Mouse (Mus musculus): ENCODE results near the gene Thoc2. TPM values are rescaled to one million over a fixed set of nuclear protein-coding genes. Genes with fewer than 3 reads are reported as not detected.

The Thoc2 gene
- polyA plus RNA-seq, 1 experiment from 2014 or later: 107 TPM

DNA sequence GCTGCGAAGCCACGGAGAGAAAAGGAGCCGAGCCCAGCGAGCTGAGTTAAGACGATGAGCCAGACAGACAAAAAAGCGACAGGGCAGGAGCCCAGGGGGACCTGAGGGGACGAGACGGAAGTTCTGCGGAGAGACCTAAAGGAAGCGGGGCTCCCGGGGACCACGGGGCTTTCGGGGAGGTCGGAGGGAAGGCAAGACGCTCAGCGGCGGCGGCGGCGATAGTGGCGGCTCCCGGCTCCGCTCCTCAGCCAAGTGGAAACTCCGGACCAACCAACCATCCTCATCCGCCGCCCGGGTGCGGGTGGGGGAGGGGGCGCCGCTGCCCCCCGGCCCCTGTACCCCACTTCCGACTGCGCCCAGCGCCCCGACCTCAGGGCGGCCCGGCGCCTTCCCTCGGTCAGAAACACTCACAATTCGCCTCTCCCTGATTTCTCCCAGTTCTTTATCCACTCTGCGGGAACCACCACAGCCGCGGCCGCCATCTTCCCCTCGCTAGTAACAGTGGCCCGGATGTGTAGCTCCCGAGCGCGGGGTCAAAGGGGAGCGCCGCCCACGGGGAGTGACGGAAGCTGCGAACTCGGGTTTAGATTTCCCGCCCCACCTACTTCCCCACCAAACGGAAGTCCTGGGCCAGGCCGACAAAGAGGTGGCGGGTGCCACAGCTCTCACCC is 8.9 kb downstream of the Thoc2 start:
- Histone ChIP-seq H3K27ac (replicated peaks; ENCODE audit: low read depth, low read length) (peak overlapping the region; percentile 52), H3K27me3 (ENCODE audit: control insufficient read depth, insufficient read depth, low read length) (no peaks in the 10 kb centered on the region), H3K4me1 (ENCODE audit: control insufficient read depth, insufficient read depth, low read length) (no peaks in the 10 kb centered on the region), H3K4me2 (ENCODE audit: low read depth, low read length) (peak overlapping the region; percentile 53), H3K9me3 (replicated peaks; ENCODE audit: control insufficient read depth, low read length) (no peaks in the 10 kb centered on the region), H3K36me3 (replicated peaks; ENCODE audit: control insufficient read depth, insufficient read depth, low read depth, low read length) (no peaks in the 10 kb centered on the region), H3K9ac (replicated peaks; ENCODE audit: low read length) (peak overlapping the region; percentile 68), H3K4me3 (ENCODE audit: low read depth, low read length) (peak overlapping the region; percentile 61)
- 15% methylated on average over 25 of the region's 59 CpGs for WGBS
- DNase-seq (ENCODE audit: low spot score) (peak; percentile 88), ATAC-seq (replicated peaks; ENCODE audit: insufficient number of reproducible peaks, low FRiP score, low TSS enrichment, low read depth) (peak; percentile 95)

DNA sequence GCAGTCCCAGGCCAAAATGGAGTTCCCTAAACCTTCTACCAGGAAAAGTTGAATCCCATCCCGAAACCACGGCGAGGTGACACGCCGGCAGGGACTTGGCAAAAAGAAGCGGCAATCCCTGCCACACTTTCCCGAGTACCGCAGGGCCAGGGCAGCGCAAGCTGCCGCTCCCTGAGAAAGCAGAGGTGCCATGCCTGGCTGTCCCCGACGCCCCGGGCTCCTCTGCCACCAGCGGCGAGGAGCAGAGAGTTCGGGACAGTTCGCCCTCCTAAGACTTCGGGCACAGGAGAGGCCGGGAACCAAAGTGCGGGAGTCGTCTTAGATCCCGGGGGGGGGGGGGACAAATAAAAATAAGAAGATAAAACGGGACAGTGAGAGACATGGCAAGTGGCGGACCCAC is 9.5 kb downstream of the Thoc2 start:
- ATAC-seq (replicated peaks; ENCODE audit: insufficient number of reproducible peaks, low FRiP score, low TSS enrichment, low read depth): no peak; the same call in 1 of the 2 replicates
- Histone ChIP-seq H3K9me3 (replicated peaks; ENCODE audit: control insufficient read depth, low read length) (no peaks in the 10 kb centered on the region), H3K4me1 (ENCODE audit: control insufficient read depth, insufficient read depth, low read length) (no peaks in the 10 kb centered on the region), H3K27ac (replicated peaks; ENCODE audit: low read depth, low read length) (peak overlapping the region; percentile 52), H3K27me3 (ENCODE audit: control insufficient read depth, insufficient read depth, low read length) (no peaks in the 10 kb centered on the region), H3K36me3 (replicated peaks; ENCODE audit: control insufficient read depth, insufficient read depth, low read depth, low read length) (no peaks in the 10 kb centered on the region), H3K9ac (replicated peaks; ENCODE audit: low read length) (peak overlapping the region; percentile 68), H3K4me2 (ENCODE audit: low read depth, low read length) (peak overlapping the region; percentile 53), H3K4me3 (ENCODE audit: low read depth, low read length) (peak overlapping the region; percentile 61)
- 16% methylated on average over 24 of the region's 24 CpGs for WGBS
- peak; percentile 2 for DNase-seq (ENCODE audit: low spot score)

DNA sequence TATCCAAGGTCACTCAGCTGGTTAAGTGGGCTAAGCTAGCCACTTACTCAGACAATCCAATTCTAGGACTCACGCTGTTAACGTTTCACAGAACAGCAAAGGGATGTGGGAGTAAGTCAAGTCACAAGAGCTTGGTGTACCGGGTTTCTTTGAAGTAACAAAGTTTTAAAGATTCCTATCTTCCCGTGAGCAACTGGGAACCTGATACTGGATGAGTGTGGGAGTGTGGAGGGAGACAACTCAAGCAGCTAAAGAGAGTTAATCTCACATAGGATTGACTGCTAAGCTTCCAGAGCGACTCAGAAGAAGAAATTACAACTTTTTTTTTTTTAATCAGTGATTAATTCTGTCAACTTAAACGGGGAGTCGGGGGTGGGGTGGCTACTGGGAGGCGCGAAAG is 10.0 kb downstream of the Thoc2 start:
- 11% methylated on average over 9 of the region's 9 CpGs for WGBS
- H3K9ac ChIP-seq (replicated peaks; ENCODE audit: low read length): peak overlapping the region; percentile 68
- no peaks in the 10 kb centered on the region for H3K36me3 ChIP-seq (replicated peaks; ENCODE audit: control insufficient read depth, insufficient read depth, low read depth, low read length)
- no peaks in the 10 kb centered on the region for H3K27me3 ChIP-seq (ENCODE audit: control insufficient read depth, insufficient read depth, low read length)
- H3K4me1 ChIP-seq (ENCODE audit: control insufficient read depth, insufficient read depth, low read length): no peaks in the 10 kb centered on the region
- no peaks in the 10 kb centered on the region for H3K9me3 ChIP-seq (replicated peaks; ENCODE audit: control insufficient read depth, low read length)
- ATAC-seq (replicated peaks; ENCODE audit: insufficient number of reproducible peaks, low FRiP score, low TSS enrichment, low read depth): no peak
- H3K4me2 ChIP-seq (ENCODE audit: low read depth, low read length): peak overlapping the region; percentile 53
- H3K4me3 ChIP-seq (ENCODE audit: low read depth, low read length): peak overlapping the region; percentile 61
- H3K27ac ChIP-seq (replicated peaks; ENCODE audit: low read depth, low read length): no peak overlapping the region
- DNase-seq (ENCODE audit: low spot score): peak; percentile 2

DNA sequence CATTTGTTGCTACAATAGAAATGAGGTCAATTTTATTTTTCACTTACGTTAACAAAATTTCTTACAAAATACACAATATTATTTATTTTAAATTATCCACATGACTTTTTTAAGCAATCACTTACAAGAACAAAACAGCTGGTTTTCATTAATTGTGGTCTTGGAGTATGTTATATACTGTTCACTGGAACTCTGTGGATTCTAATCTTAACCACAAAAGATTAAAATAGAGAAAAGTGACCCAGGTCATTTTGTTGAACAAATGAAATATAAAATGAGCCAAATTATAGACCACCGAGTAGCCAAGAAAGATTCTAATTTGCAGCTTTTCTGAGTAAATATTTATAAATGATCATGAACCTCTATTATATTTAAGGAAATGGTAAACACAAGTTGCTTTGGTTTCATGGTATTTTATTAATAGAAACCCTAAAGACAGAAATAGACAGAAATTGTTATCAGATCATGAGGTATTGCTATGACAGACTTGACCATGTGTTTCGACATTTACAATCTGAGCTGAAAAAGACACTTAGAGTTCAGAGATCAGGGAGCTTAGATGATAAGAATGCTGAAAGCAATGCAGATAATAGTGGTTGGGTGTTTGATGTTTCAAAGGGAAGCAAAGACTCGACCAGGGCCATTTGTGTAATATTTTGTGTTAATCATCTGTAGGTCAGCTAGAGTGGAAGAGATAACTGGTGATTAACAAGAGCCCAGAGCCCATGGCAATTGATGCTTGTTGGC is 35.5 kb downstream of the Thoc2 start:
- Histone ChIP-seq H3K4me3 (ENCODE audit: low read depth, low read length) (no peak overlapping the region), H3K4me2 (ENCODE audit: low read depth, low read length) (no peak overlapping the region), H3K9me3 (replicated peaks; ENCODE audit: control insufficient read depth, low read length) (no peaks in the 10 kb centered on the region), H3K36me3 (replicated peaks; ENCODE audit: control insufficient read depth, insufficient read depth, low read depth, low read length) (no peaks in the 10 kb centered on the region), H3K27ac (replicated peaks; ENCODE audit: low read depth, low read length) (no peak overlapping the region), H3K27me3 (ENCODE audit: control insufficient read depth, insufficient read depth, low read length) (no peaks in the 10 kb centered on the region), H3K9ac (replicated peaks; ENCODE audit: low read length) (no peak overlapping the region), H3K4me1 (ENCODE audit: control insufficient read depth, insufficient read depth, low read length) (no peaks in the 10 kb centered on the region)
- WGBS: 60% methylated on average over 4 of the region's 4 CpGs
- DNase-seq (ENCODE audit: low spot score) (no peak), ATAC-seq (replicated peaks; ENCODE audit: insufficient number of reproducible peaks, low FRiP score, low TSS enrichment, low read depth) (no peak)

DNA sequence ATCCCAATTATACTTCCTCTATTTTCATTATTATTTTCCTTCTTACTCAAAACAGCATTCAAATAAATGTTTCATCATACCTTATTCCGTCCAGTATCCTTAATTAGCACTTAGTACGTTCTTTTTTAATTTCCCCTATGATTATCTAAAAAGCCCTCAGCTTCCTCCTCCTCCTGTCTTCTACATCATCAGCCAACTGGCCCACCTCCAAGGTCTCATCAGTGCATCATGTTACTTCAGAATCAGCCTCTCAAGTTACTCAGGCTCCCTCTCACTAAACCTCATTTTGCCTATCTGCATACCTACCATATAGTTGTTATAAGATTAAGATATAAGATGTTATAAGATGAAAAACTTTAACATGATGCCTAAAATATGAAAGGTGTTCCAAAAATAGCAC is 43.9 kb downstream of the Thoc2 start:
- H3K36me3 ChIP-seq (replicated peaks; ENCODE audit: control insufficient read depth, insufficient read depth, low read depth, low read length): no peaks in the 10 kb centered on the region
- ATAC-seq (replicated peaks; ENCODE audit: insufficient number of reproducible peaks, low FRiP score, low TSS enrichment, low read depth) (no peak), DNase-seq (ENCODE audit: low spot score) (no peak)
- H3K27ac ChIP-seq (replicated peaks; ENCODE audit: low read depth, low read length): no peak overlapping the region
- no peaks in the 10 kb centered on the region for H3K9me3 ChIP-seq (replicated peaks; ENCODE audit: control insufficient read depth, low read length)
- WGBS: 92% methylated on average over 2 of the region's 2 CpGs
- H3K9ac ChIP-seq (replicated peaks; ENCODE audit: low read length): no peak overlapping the region
- no peak overlapping the region for H3K4me3 ChIP-seq (ENCODE audit: low read depth, low read length)
- H3K27me3 ChIP-seq (ENCODE audit: control insufficient read depth, insufficient read depth, low read length): no peaks in the 10 kb centered on the region
- H3K4me2 ChIP-seq (ENCODE audit: low read depth, low read length): no peak overlapping the region
- no peaks in the 10 kb centered on the region for H3K4me1 ChIP-seq (ENCODE audit: control insufficient read depth, insufficient read depth, low read length)

DNA sequence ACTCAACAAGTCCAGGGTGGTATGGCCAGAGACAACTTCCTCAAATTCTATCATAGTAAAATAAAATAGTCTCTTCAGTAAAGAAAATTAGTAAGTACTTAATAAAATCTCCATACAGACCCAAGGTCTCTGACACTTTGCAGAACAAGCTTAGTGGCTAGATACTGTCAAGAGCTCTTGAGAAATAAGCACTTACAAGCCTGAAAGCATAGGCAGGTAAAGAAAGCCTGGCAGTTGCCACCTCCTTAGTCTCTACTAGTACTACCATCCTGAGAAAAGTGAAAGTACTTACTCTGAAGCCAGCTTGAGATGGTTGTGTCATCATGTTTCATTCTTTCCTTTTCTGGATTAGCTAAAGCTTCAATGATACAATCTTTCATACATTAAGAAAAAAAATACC is 82.7 kb downstream of the Thoc2 start:
- H3K4me1 ChIP-seq (ENCODE audit: control insufficient read depth, insufficient read depth, low read length): no peaks in the 10 kb centered on the region

DNA sequence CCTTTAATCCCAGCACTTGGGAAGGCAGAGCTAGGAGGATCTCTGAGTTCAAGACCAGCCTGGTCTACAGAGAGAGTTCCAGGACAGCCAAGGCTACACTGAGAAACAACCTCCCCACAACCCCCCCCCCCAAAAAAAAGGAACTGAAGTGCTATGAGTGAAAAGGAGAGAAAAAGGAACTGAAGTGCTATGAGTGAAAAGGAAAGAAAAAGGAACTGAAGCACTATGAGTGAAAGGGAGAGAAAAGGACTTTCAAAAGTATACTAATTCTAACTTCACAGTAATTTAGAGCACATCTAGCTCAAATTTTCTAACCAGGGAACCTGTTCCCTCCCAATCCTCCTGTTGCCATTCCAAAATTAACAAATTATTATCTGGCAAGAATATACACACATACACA is 114.9 kb downstream of the Thoc2 start:
- H3K36me3 ChIP-seq (replicated peaks; ENCODE audit: control insufficient read depth, insufficient read depth, low read depth, low read length): no peaks in the 10 kb centered on the region
- no peak overlapping the region for H3K4me3 ChIP-seq (ENCODE audit: low read depth, low read length)
- ATAC-seq (replicated peaks; ENCODE audit: insufficient number of reproducible peaks, low FRiP score, low TSS enrichment, low read depth) (no peak), DNase-seq (ENCODE audit: low spot score) (no peak)
- no peaks in the 10 kb centered on the region for H3K9me3 ChIP-seq (replicated peaks; ENCODE audit: control insufficient read depth, low read length)
- no peak overlapping the region for H3K9ac ChIP-seq (replicated peaks; ENCODE audit: low read length)
- no peaks in the 10 kb centered on the region for H3K27me3 ChIP-seq (ENCODE audit: control insufficient read depth, insufficient read depth, low read length)
- no peak overlapping the region for H3K27ac ChIP-seq (replicated peaks; ENCODE audit: low read depth, low read length)
- H3K4me1 ChIP-seq (ENCODE audit: control insufficient read depth, insufficient read depth, low read length): no peaks in the 10 kb centered on the region
- no peak overlapping the region for H3K4me2 ChIP-seq (ENCODE audit: low read depth, low read length)

More for the DNA sequence above, 82.7 kb downstream of the Thoc2 start:
- Histone ChIP-seq H3K27me3 (ENCODE audit: control insufficient read depth, insufficient read depth, low read length) (no peaks in the 10 kb centered on the region), H3K36me3 (replicated peaks; ENCODE audit: control insufficient read depth, insufficient read depth, low read depth, low read length) (no peaks in the 10 kb centered on the region), H3K9me3 (replicated peaks; ENCODE audit: control insufficient read depth, low read length) (no peaks in the 10 kb centered on the region), H3K27ac (replicated peaks; ENCODE audit: low read depth, low read length) (no peak overlapping the region), H3K4me3 (ENCODE audit: low read depth, low read length) (no peak overlapping the region), H3K9ac (replicated peaks; ENCODE audit: low read length) (no peak overlapping the region), H3K4me2 (ENCODE audit: low read depth, low read length) (no peak overlapping the region)
- DNase-seq (ENCODE audit: low spot score): no peak
- ATAC-seq (replicated peaks; ENCODE audit: insufficient number of reproducible peaks, low FRiP score, low TSS enrichment, low read depth): no peak

DNA sequence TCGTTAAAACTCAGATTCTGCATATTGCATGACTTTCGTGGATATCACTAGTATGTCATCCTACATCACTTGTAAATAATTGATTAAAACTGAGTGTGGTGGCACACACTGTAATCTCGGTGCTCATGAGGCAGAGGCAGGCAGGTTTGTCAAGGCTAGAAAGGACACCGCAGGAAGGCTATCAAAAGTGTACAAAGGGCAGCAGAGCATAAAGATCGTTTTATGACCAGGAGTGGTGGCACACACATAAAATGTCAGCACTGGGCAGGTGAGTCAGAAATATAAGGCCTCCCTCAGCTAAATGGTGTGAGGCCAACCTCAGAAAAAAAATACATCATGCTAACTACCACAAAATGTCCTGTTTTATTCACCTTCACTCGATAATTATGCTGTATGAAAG is 127.2 kb downstream of the Thoc2 start:
- DNase-seq (ENCODE audit: low spot score) (no peak), ATAC-seq (replicated peaks; ENCODE audit: insufficient number of reproducible peaks, low FRiP score, low TSS enrichment, low read depth) (no peak)
- H3K9ac ChIP-seq (replicated peaks; ENCODE audit: low read length): no peak overlapping the region
- no peaks in the 10 kb centered on the region for H3K27me3 ChIP-seq (ENCODE audit: control insufficient read depth, insufficient read depth, low read length)
- H3K4me2 ChIP-seq (ENCODE audit: low read depth, low read length): no peak overlapping the region
- no peaks in the 10 kb centered on the region for H3K9me3 ChIP-seq (replicated peaks; ENCODE audit: control insufficient read depth, low read length)
- H3K4me1 ChIP-seq (ENCODE audit: control insufficient read depth, insufficient read depth, low read length): no peaks in the 10 kb centered on the region
- H3K27ac ChIP-seq (replicated peaks; ENCODE audit: low read depth, low read length): no peak overlapping the region
- H3K4me3 ChIP-seq (ENCODE audit: low read depth, low read length): no peak overlapping the region
- no peaks in the 10 kb centered on the region for H3K36me3 ChIP-seq (replicated peaks; ENCODE audit: control insufficient read depth, insufficient read depth, low read depth, low read length)
- 87% methylated on average over 6 of the region's 6 CpGs for WGBS
